Mouse (Mus musculus): Measurements from ENCODE around the gene Tsg101. TPM values are rescaled to one million over a fixed set of nuclear protein-coding genes. Genes with fewer than 3 reads are reported as not detected.

The Tsg101 gene
- polyA plus RNA-seq, 1 experiment from 2014 or later = 169 TPM

DNA sequence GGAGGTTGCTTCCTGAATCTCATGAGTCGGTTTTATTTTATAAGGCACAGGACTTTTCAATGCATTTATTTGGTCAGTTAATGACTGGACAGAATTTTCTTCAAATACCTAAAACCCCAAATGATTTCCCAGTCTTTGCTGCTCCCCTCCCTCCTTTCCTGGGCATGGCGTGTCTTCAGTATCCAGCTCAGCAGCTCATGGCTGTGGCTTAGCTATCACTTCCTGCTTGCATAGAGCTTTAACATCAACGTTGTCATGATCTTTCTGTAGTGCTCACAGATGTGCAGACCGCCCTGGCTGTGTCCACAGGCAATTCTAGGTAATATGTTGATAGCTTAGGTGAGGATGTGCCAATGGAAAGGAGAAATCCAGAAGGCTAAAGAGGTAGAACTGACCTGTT is 47.8 kb downstream of the Tsg101 start:
- Histone ChIP-seq H3K9me3 (no peaks in the 10 kb centered on the region), H3K4me3 (no peak overlapping the region), H3K4me1 (no peaks in the 10 kb centered on the region), H3K27ac (no peak overlapping the region), H3K36me3 (no peaks in the 10 kb centered on the region), H3K27me3 (no peaks in the 10 kb centered on the region), H3K4me2 (no peak overlapping the region), H3K9ac (no peak overlapping the region)
- 64% methylated on average over 4 of the region's 4 CpGs for WGBS
- no peak for ATAC-seq (ENCODE audit: insufficient number of reproducible peaks, low FRiP score, low TSS enrichment, low read depth)

DNA sequence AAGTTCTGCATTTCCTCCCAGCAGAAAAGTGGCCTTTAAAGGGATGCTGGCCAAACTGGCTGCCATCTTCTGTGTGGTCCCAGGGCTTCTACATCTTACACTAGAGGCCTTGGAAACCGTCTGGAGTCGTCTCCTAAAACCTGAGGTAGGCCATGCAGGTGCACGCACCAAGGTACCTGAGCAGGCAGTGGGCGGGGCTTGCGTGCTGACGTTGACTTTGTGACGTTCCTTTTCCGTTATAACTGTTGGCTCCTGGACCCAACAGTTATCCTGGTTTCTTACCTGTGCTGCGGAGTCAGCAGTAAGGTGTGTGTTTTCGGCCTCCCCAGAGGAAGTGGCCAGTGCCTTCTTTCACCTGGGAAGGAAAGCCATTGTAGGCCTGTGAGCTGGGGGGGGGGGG is 58.8 kb downstream of the Tsg101 start, which contains the start of gene Ldhc:
TSS of gene Ldhc (plus strand) at position 208 of the 400 bp plus-strand sequence.
- Histone ChIP-seq H3K4me3 (no peak within 1 kb of the TSS), H3K9ac (no peak within 1 kb of the TSS), H3K9me3 (no peaks in the 10 kb centered on the region), H3K27ac (no peak within 1 kb of the TSS), H3K36me3 (peaks cover 4% of the 10 kb centered on the region; the same call in 1 of the 2 replicates), H3K27me3 (no peaks in the 10 kb centered on the region), H3K4me2 (no peak within 1 kb of the TSS), H3K4me1 (no peaks in the 10 kb centered on the region)
- WGBS = 30% methylated on average over 10 of the region's 10 CpGs
- ATAC-seq (ENCODE audit: insufficient number of reproducible peaks, low FRiP score, low TSS enrichment, low read depth) = no peak

DNA sequence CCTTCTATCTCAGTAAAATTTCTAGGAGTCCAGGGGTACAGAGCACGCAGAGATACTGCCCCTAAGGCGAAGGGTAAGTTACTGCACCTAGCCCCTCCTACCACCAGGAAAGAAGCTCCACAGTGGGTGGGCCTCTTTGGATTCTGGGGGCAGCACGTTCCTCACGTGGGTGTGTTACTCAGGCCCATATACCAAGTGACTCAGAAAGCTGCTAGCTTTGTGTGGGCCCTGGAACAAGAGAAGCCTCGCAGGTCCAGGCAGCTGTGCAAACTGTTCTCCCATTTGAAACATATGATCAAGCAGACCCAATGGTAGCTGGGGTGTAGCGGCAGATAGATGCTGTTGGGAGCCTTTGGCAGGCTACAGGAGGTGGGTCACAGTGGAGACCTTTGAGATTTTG is 60.7 kb downstream of the Tsg101 start:
- Histone ChIP-seq H3K27me3 (no peaks in the 10 kb centered on the region), H3K9ac (no peak overlapping the region), H3K9me3 (no peaks in the 10 kb centered on the region), H3K4me2 (no peak overlapping the region), H3K36me3 (peaks cover 24% of the 10 kb centered on the region), H3K4me1 (no peaks in the 10 kb centered on the region), H3K27ac (no peak overlapping the region), H3K4me3 (no peak overlapping the region)
- 54% methylated on average over 6 of the region's 6 CpGs for WGBS
- ATAC-seq (ENCODE audit: insufficient number of reproducible peaks, low FRiP score, low TSS enrichment, low read depth) = 0 out of 2 replicates have a peak, but pooled peaks have one; percentile 40

DNA sequence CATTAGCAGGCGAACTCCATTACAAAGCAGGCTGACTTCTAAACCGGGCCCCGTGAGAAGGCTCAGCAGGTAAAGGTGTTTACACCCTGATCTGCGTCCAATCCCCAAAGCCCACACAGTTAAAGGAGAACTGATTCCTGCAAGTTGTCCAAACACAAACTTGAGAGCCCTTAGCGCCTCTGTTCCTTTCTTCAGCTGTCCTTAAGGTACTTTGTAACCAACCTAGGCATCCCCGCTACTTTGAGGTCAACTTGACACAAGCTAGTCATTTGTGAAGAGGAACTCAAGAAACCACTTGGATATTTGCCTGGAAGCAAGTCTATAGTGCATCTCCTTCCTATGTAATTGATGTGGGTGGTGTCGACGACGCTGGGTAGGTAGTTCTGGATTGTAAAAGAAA is 62.3 kb downstream of the Tsg101 start:
- no peak for ATAC-seq (ENCODE audit: insufficient number of reproducible peaks, low FRiP score, low TSS enrichment, low read depth)
- 69% methylated on average over 9 of the region's 9 CpGs for WGBS
- H3K4me1 ChIP-seq = no peaks in the 10 kb centered on the region

DNA sequence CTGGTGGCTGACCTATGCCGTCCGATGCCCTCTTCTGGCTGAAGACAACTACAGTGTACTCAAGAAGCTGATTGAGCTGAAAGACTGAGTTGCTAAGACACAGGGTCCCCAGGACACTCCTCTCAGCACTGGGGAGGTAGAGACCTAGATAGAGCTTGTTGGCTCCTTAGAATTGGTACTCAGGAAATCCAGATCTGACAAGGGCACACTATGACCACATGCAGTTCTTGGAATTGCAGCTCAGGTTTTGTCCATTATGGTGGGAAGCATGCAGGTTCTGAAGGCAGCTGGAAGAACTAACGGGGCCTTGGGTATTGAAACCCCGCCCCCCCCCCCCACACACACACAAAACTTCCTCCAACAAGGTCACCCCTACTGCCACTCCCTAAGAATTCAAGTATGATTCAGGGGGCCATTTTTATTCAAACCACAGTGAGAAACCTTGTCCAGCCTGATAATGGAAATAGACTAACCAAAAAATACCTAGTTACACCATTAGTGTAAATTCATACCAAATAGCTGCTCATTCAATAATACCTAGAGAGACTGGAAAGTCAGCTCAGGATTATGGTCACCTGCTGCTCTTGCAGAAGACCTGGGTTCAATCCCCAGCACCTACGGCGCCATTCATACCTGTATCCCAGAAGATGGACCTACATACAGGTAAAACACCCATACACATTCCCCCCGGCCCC is 63.8 kb downstream of the Tsg101 start:
- H3K36me3 ChIP-seq = peaks cover 54% of the 10 kb centered on the region
- no peak for ATAC-seq (ENCODE audit: insufficient number of reproducible peaks, low FRiP score, low TSS enrichment, low read depth)
- no peak overlapping the region for H3K9ac ChIP-seq

More for the DNA sequence above, 62.3 kb downstream of the Tsg101 start:
- H3K4me3 ChIP-seq = no peak overlapping the region
- H3K4me2 ChIP-seq = no peak overlapping the region
- no peaks in the 10 kb centered on the region for H3K27me3 ChIP-seq
- no peak overlapping the region for H3K9ac ChIP-seq
- no peak overlapping the region for H3K27ac ChIP-seq
- no peaks in the 10 kb centered on the region for H3K9me3 ChIP-seq
- peaks cover 40% of the 10 kb centered on the region for H3K36me3 ChIP-seq

DNA sequence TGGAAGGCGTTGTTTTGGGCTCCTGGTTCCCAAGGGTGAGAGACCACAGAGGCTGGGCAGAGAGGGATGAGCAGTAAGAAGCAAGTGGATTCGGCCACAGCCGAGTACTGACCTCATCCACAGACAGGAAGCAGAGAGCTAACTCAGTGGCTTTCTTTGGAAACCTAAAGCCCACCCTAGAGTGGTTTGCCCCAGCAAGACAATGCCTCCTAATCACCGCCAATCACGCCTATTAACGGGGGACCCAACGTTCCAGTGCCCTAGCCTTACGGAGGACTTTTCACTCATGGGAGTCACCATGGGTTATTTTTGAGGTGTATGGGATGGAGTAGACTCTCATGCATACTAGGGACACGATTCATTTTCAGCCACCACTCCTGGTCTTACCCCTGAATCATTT is 66.4 kb downstream of the Tsg101 start:
- no peak overlapping the region for H3K9ac ChIP-seq
- no peak overlapping the region for H3K27ac ChIP-seq
- peaks cover 77% of the 10 kb centered on the region for H3K36me3 ChIP-seq
- H3K4me3 ChIP-seq = no peak overlapping the region
- 88% methylated on average over 9 of the region's 9 CpGs for WGBS
- ATAC-seq (ENCODE audit: insufficient number of reproducible peaks, low FRiP score, low TSS enrichment, low read depth) = no peak
- no peak overlapping the region for H3K4me2 ChIP-seq
- 0 out of 2 replicates have a peak, but pooled peaks cover 4% of the 10 kb centered on the region for H3K4me1 ChIP-seq
- no peaks in the 10 kb centered on the region for H3K9me3 ChIP-seq
- H3K27me3 ChIP-seq = no peaks in the 10 kb centered on the region

More for the DNA sequence above, 63.8 kb downstream of the Tsg101 start:
- no peaks in the 10 kb centered on the region for H3K27me3 ChIP-seq
- WGBS = 69% methylated on average over 7 of the region's 7 CpGs
- no peaks in the 10 kb centered on the region for H3K4me1 ChIP-seq
- no peaks in the 10 kb centered on the region for H3K9me3 ChIP-seq
- no peak overlapping the region for H3K27ac ChIP-seq
- H3K4me2 ChIP-seq = no peak overlapping the region
- H3K4me3 ChIP-seq = no peak overlapping the region

DNA sequence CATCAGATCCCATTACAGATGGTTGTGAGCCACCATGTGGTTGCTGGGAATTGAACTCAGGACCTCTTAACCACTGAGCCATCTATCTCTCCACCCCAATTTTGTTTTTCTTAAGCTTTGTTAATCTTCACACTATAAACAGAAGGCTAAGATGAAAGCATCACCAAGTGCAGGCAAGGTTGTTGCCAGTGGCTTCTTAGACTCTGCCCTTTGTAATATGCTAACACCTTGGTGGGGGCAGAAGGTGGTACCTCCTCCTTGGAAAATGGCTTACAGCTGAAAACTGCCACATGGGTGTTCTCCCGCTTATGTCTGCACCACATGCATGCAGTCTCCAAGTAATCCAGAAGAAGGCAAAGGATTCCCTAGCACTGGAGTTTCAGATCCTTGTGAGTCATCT is 67.1 kb downstream of the Tsg101 start:
- no peaks in the 10 kb centered on the region for H3K27me3 ChIP-seq
- H3K9me3 ChIP-seq = no peaks in the 10 kb centered on the region
- peaks cover 83% of the 10 kb centered on the region for H3K36me3 ChIP-seq
- no peak overlapping the region for H3K27ac ChIP-seq
- H3K4me2 ChIP-seq = no peak overlapping the region
- ATAC-seq (ENCODE audit: insufficient number of reproducible peaks, low FRiP score, low TSS enrichment, low read depth) = no peak
- H3K9ac ChIP-seq = no peak overlapping the region
- WGBS = 76% methylated on average over 1 of the region's 1 CpGs
- peaks cover 5% of the 10 kb centered on the region; the same call in 1 of the 2 replicates for H3K4me1 ChIP-seq
- H3K4me3 ChIP-seq = no peak overlapping the region

DNA sequence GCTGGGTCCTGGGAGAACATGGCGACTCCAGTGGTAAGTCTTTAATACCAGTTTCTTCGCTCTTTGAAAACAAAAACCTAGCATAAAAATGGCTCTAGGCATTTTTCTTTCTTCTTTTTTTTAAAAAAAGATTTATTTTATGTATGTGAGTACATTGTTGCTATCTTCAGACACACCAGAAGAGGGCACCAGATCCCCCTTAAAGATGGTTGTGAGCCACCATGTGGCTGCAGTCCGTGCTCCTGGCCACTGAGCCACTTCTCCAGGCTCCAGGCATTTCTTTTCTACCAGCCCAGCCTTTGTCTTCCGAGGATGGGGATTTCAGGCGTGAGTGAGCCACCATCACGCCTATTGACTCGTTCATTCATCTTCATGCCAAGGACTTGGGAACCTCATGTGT is 68.7 kb downstream of the Tsg101 start:
- Histone ChIP-seq H3K4me3 (no peak overlapping the region), H3K9me3 (no peaks in the 10 kb centered on the region), H3K27ac (no peak overlapping the region), H3K36me3 (peaks cover 82% of the 10 kb centered on the region), H3K4me2 (no peak overlapping the region), H3K4me1 (peaks cover 15% of the 10 kb centered on the region), H3K9ac (no peak overlapping the region), H3K27me3 (no peaks in the 10 kb centered on the region)
- WGBS = 81% methylated on average over 7 of the region's 7 CpGs
- ATAC-seq (ENCODE audit: insufficient number of reproducible peaks, low FRiP score, low TSS enrichment, low read depth) = no peak

DNA sequence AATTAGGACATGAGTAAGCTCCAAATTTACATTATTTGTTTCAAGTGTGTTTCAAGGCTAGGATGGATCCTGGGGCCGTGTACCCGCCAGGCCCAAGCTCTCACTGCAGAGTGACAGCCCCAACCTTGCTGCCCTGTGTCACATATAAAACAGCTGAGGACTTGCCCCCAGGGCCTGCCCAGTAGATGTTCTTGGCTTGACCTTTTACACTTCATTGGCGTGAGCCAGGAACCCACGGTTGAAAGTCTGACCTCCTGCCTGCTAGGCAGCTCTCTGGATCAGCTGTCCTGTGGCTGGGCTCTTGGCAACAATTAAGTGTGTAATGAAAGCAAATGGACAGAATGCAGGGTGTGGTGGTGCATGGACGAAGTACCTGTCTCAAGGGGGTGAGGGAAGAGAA is 70.5 kb downstream of the Tsg101 start:
- WGBS = 80% methylated on average over 5 of the region's 5 CpGs
- no peak overlapping the region for H3K4me2 ChIP-seq
- H3K4me1 ChIP-seq = peaks cover 25% of the 10 kb centered on the region
- H3K9me3 ChIP-seq = no peaks in the 10 kb centered on the region
- no peak overlapping the region for H3K4me3 ChIP-seq
- ATAC-seq (ENCODE audit: insufficient number of reproducible peaks, low FRiP score, low TSS enrichment, low read depth) = no peak
- H3K27ac ChIP-seq = no peak overlapping the region
- no peak overlapping the region for H3K9ac ChIP-seq
- peaks cover 64% of the 10 kb centered on the region for H3K36me3 ChIP-seq
- H3K27me3 ChIP-seq = no peaks in the 10 kb centered on the region

DNA sequence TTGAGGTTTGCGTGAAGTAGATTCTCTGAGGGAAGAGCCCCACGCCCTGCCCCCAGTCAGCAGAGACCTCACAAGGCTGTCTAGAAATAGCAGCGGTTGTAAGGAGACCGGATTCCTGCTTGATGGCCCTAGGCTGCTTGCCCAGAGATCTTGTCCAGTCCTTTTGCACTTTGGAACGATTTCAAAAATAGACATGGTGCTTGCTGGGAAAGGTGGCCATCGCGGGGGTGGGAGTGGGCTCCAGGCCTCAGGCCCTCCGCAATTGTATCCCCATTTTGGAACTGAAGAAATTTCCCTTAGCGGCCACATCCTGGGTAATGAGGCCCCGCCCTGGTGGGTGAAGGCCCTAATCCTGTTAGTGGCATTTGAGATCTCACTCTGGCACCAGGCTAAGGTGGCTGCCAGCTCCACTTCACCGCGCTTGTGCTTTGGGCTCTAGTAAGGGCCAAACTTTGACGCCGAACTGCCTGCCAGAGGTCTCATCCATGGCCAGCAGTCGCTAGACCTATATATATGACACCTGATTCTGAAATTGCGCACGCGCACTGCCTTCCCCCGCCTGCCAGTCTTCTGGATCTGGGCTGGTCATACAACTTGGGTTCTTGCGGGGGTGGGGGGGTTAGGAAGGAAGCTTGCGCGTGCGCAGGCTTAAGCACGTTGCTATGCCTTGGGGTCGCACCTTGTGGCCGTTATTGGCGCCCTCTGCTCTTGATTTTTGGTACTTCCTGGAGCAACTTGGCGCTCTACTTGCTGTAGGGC is 73.1 kb downstream of the Tsg101 start:
- H3K36me3 ChIP-seq = peaks cover 38% of the 10 kb centered on the region
- 1% methylated on average over 28 of the region's 28 CpGs for WGBS

DNA sequence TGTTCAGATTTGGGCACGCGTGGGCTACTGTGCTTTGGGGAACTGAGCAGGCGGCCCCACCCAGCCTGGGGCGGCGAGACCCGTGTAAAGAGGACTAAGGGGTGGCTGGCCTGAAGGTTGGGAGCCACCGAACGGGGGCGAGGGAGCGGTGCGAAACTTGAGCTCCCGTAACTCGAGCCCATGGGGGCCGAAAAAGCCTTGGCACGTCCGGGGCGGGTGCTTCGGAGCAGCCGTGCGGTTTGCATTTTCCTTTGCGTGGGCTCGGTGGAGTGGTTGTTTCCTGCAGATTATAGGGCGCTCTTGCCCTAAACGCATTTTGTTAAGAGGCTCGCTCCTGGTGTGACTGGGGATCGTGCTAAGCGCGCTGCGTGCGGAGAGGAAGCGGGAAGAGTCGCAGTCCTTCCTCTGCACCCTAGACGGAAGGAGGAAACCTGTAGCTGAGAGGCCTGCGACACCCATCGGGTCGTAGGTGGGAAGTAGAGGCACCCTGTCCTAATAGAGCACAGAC is 73.7 kb downstream of the Tsg101 start:
- H3K36me3 ChIP-seq = peaks cover 32% of the 10 kb centered on the region
- peaks cover 28% of the 10 kb centered on the region for H3K4me1 ChIP-seq
- H3K27ac ChIP-seq = peak overlapping the region; percentile 98
- no peaks in the 10 kb centered on the region for H3K9me3 ChIP-seq
- ATAC-seq (ENCODE audit: insufficient number of reproducible peaks, low FRiP score, low TSS enrichment, low read depth) = peak; percentile 3; the same call in 1 of the 2 replicates
- peak overlapping the region; percentile 94 for H3K9ac ChIP-seq
- 0 out of 2 replicates have a peak, but pooled peaks cover 4% of the 10 kb centered on the region for H3K27me3 ChIP-seq
- WGBS = under 1% methylated on average over 36 of the region's 36 CpGs
- H3K4me2 ChIP-seq = peak overlapping the region; percentile 82
- H3K4me3 ChIP-seq = peak overlapping the region; percentile 87

More for the DNA sequence above, 73.1 kb downstream of the Tsg101 start:
- Histone ChIP-seq H3K27me3 (no peaks in the 10 kb centered on the region), H3K9me3 (no peaks in the 10 kb centered on the region), H3K4me1 (peaks cover 25% of the 10 kb centered on the region), H3K27ac (peak overlapping the region; percentile 98), H3K4me3 (peak overlapping the region; percentile 87), H3K9ac (peak overlapping the region; percentile 94), H3K4me2 (peak overlapping the region; percentile 82)
- ATAC-seq (ENCODE audit: insufficient number of reproducible peaks, low FRiP score, low TSS enrichment, low read depth) = peak; percentile 21; the same call in 1 of the 2 replicates

Data from limb, embryonic 15.5 days (tissue).